Mouse (Mus musculus): ENCODE measurements around the gene Usp10. TPM values are rescaled to one million over a fixed set of nuclear protein-coding genes. Genes with fewer than 3 reads are reported as not detected.

Usp10 gene
- total RNA-seq, 2 experiments from 2014 or later = 70.5 to 75.0 TPM

DNA sequence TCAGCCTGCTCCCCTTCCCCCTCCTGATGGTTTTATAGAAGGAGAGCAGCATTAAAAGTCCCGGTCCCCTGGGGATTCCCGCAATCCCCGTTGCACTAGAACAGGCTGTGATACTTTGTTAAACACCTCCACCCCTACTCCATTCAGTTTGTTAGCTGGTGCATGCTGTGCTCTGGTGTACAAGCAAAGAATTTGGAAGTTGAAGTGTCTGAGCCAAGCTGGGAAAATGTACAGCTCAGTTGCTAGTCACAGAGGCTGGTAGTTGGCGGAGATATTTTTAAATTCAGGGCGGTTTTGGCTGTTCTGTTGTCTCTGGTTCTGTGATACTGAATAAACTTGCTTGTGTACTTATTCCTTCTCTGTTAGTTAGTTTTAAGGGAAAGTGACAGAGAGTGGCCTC is 42.6 kb downstream of the Usp10 start:
- DNase-seq (ENCODE audit: low spot score in 2 of 2) = no peak

DNA sequence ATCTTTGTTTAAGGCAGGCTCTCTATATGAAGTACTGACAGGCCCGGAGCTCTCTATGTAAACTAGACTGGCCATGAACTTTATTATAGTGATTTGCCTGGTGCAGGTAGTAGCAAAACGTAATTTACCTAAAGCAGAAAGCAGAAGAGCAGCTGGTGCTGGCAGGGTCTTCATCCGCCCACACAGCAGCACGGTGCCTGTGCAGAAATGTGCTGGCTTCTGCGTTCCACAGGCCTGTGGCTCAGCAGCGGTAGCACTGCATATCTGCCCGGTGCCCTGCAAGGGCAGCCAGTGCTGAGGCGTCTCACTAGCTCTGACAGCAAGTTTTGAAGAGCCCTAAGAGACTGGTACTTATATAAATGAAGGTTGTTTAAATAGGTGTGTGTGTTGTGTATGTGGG is 45.2 kb downstream of the Usp10 start:
- no peak for DNase-seq (ENCODE audit: low spot score in 2 of 2)

DNA sequence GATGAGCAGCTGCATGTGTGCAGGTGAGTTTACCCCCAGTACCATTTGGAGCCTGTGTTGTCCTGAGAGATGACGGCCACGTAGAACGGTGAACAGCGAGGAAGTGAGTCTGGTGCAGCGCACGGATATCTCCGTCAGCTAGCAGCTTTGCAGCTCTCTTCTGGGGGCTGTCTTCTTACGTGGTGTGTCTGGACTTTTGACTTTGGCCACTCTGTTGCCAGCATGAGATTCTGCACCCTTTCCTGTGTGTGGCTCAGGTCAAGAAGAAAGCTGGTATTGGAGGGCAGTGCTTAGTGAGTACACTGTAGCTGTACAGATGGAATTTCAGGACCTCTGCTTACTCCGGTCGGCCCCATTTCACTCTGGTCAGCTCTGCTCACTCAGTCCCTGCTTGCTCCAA is 47.9 kb downstream of the Usp10 start:
- no peak for DNase-seq (ENCODE audit: low spot score in 2 of 2)

DNA sequence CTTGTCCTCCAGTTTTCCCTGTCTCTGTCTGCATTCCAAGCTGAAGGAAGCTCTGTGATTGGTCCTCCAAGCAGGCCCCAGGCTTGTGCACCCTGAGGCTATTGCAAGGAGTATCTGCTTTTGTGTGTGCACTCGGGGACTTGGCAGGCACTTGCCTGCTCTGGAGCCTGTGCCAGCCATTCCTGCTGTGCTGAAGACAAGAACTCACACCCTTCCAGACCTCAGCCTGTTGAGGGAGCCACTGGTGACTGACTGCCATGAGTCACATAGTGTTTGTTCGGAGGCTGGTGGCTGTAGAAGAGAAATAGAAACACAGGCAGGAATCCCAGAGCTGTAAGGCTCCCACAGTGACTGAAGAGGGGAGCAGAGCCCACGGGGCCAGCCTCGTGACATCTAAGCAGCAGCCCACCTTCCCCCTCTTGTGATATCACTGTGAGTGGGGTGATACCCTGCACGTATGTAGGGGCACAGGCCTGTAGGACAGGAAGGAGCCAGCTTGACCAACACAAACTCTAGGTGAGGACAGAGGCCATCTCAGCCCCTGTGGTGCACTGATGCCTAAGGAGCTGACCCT is 50.5 kb downstream of the Usp10 start:
- DNase-seq (ENCODE audit: low spot score in 2 of 2) = no peak

DNA sequence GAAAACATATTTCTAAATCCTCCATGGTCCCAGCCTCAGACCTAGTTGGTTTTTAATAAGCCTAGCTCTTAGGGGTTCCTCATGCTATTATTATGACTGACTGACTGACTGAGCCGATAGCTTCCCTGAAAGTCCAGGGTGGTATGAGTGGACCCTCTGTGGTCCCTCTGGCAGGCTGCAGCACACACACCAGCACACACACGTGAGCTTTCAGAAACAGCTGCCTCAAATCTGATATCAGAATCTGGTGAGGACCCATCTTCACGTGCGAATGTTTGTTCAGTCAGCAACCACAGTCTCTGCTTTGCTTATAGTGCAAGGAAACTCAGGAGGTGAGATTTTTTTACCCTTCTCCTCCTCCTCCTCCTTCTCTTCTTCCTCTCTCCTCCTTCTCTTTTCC is 54.7 kb downstream of the Usp10 start:
- DNase-seq (ENCODE audit: low spot score in 2 of 2) = no peak

DNA sequence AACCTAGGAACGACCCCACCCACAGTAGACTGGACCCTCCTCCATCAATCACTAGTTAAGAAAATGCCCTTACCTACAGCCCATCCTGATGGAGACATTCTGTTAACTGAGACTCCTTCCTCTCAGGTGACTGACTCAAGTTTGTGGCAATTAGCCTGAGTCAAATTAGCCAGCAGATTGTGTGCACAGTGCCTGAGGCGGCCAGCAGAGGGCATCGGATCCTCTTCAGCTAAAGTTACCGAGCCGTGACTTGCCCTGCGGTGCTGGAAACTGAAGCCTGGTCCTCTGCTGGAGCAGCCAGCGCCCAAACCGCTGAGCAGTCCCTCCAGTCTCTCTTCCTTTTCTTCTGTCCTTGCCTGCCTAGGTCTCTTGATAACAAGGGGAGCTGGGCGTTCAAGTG is 57.3 kb downstream of the Usp10 start:
- DNase-seq (ENCODE audit: low spot score in 2 of 2) = no peak

GRCm38 (mm10) chr8:119970169-119970568 is 60.0 kb downstream of the Usp10 start:
- no peak for DNase-seq (ENCODE audit: low spot score in 2 of 2)

- DNase-seq (ENCODE audit: low spot score in 2 of 2) = no peak
These were observed 62.4 kb downstream of the Usp10 start for GRCm38 (mm10) chr8:119972558-119972957.

DNA sequence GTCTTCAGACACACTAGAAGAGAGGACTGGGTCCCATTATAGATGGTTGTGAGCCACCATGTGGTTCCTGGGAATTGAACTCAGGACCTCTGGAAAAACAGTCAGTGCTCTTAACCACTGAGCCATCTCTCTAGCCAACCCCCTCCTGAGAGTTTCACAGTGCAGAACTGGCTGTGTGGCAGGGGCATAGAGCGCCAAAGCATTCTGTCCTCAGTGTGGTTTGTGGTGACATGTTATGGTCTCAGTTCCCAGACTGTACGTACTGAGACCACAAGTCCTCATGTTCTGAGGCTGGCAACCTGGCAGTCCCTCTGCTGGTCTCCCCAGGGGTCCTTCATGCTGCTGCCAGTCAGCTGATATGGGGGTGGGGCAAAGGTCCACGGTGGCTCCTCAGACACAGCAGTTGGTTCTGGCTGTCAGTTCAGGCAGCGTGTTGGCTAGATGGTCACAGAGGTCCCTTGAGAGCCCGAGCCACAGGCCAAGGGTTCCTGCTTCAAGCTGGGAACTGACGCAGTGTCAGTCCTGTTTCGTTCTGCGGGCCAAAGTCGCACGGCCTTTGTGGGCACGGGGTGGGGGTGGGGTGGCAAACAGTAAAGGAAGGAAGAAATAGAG is 68.7 kb downstream of the Usp10 start:
- no peak for DNase-seq (ENCODE audit: low spot score in 2 of 2)

DNA sequence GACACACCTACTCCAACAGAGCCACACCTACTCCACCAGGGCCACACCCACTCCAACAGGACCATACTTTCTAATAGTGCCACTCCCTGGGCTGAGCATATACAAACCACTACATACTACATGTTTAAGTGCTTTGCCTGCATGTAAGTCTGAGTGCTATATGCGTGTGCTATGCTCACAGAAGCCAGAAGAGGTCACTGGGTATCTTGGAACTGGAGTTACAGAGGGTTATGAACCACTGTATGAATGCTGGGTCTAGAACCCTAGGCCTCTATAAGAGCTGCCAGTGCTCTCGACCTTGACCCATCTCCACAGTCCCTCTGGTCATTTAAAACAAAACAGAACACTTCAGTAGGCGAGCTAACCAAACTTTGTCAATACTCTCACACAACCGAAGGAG is 71.1 kb downstream of the Usp10 start:
- no peak for DNase-seq (ENCODE audit: low spot score in 2 of 2)

DNA sequence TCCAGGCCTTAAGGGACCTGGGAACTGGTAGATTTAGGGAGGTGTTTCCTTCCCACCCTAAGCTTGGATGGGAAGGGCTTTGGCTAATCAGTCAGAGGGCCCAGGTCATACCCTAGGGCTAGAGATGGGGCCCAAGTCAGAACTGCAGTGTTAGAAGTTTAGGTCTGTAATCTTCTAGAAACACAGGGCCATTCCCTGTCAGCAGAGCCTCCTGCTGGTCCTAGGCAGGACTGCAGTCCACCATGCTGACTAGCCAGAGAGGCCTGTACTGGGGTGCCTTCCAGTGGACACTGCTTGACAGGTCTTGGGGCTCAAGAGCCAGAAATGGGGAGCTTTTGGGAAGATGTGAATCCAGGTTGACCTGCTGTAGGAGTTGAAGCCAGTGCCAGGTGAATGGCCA is 73.9 kb downstream of the Usp10 start:
- no peak for DNase-seq (ENCODE audit: low spot score in 2 of 2)

DNA sequence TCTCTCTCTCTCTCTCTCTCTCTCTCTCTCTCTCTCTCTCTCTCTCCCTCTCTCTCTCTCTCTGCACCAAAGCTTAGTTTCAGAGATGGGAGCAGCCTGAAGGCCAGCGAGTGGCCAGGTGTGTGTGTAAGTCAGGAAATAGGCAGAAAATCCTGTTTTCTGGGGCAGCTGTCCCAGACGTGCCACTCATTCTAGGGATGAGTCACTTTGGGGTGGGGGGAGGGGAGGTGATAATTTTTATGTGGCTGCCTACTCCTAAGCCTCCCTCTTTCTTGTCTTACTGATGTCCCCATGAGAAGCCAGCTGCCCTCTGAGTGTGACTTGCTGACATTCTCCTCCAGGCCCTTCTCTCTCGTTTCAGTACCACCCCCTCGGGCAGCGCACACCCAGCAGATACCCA is 76.0 kb downstream of the Usp10 start:
- no peak for DNase-seq (ENCODE audit: low spot score in 2 of 2)

GRCm38 (mm10) chr8:119988087-119988486 is 77.9 kb downstream of the Usp10 start:
- no peak for DNase-seq (ENCODE audit: low spot score in 2 of 2)

- DNase-seq (ENCODE audit: low spot score in 2 of 2) = peak; percentile 63 to 82
These were observed 82.1 kb downstream of the Usp10 start, which contains the start of gene Crispld2 for GRCm38 (mm10) chr8:119992249-119992648. Crispld2 (plus strand) TSS chr8:119992438.

GRCm38 (mm10) chr8:119994114-119994513 is 84.0 kb downstream of the Usp10 start:
- no peak for DNase-seq (ENCODE audit: low spot score in 2 of 2)

DNA sequence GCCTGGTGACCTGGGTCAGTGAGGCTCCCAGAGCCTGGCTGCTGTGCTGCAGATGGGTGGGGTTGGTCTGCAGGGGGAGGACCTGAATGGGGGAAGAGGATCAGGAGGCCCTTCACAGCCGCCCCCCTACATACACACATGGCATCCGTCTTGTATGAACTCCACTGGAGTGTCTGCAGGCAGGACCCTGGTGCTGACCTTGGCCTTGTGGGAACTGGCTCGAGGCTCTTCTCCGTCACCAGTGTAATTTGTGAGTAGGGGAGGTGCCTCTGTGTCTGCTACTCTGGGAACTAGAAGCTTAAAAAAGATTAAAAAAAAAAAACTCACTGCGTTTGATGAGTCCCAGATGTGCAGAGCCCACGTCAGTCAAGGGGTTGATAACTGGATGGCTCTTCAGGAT is 84.4 kb downstream of the Usp10 start:
- no peak for DNase-seq (ENCODE audit: low spot score in 2 of 2)

- DNase-seq (ENCODE audit: low spot score in 2 of 2) = no peak
These were observed 87.1 kb downstream of the Usp10 start for GRCm38 (mm10) chr8:119997266-119997665.

- no peak for DNase-seq (ENCODE audit: low spot score in 2 of 2)
These were observed 90.3 kb downstream of the Usp10 start for GRCm38 (mm10) chr8:120000461-120000860.

GRCm38 (mm10) chr8:120001712-120002111 is 91.6 kb downstream of the Usp10 start:
- no peak for DNase-seq (ENCODE audit: low spot score in 2 of 2)

DNA sequence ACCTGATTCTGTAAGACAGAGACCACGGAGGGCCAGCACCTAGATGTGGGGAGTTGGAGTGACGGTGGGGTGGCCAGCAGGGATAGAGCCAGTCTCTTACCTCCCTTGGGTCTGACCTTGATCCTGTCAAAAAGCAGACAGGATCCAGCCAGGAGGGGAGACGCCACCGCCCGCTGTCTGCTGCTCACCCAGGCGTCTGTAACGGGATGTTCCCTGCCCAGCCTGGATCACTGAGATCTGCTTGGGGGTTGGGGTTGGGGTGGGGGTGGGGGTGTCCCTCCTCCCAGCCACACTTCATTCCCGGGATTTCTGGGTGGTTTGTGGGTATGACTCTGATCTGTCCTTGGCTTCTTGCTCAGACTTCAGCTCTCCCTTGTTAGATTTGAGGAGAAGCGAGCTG is 92.2 kb downstream of the Usp10 start:
- no peak for DNase-seq (ENCODE audit: low spot score in 2 of 2)

- peak in 1 of 2 experiments; percentile 45 for DNase-seq (ENCODE audit: low spot score in 2 of 2)
These were observed 94.1 kb downstream of the Usp10 start for GRCm38 (mm10) chr8:120004154-120004702.

DNA sequence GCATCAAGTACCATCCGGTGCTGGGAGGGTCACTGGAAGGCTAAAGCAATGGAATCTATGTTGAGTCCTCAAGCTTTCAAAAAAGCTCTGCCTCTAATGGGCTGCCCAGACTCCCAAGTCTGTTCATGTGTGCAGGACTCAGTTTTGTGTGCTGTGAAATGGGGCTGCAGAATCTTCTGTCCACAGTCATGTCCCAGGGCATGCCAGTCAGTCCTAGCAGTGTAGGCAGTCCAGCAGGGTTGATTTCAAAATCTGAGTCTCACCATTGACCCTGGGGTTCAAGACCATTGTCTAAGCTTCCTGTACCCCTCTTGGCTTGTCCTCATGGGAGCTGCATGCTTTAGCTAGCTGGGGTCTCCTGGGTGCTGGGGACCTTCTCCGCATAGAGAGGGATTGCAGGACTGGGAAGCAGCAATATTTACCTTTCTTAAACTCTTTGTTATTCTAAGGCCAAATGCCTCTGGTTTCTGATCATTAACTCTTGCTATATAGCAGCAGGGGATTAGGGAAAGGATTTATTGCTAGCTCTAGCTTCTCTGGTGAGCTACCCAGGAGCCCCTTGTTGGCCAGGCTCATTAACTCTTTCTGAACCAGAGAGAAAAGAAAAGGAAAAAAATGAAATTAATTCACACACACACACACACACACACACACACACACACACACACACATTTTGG is 94.7 kb downstream of the Usp10 start:
- no peak for DNase-seq (ENCODE audit: low spot score in 2 of 2)

All from gastrocnemius, postnatal 4 days (tissue).